Mouse (Mus musculus): ENCODE measurements around the gene P3h3. TPM values are rescaled to one million over a fixed set of nuclear protein-coding genes. Genes with fewer than 3 reads are reported as not detected.

P3h3 gene
- polyA plus RNA-seq, 1 experiment, result 12.1 TPM

DNA sequence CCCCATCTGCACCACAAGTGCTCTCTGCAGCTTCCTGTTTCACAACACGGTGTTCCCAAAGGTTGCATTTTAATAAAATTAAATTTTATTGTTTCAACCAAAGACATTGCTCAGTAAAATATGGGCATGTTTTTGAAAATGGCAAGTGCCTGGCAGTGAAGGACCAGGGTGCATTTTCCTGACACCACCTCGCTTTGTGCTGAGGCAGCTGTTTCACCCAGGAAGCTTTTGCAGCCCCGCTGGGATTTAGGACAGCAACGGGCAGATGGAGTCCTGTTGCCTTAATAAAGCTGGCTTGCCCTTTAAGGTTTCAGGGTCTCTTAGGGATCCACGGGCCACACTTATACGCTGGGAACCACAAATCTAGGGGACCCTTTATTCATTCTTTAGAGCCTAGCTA lies 33.4 kb upstream of the P3h3 start:
- H3K4me3 ChIP-seq (ENCODE audit: insufficient read depth, low read length), result no peak overlapping the region
- H3K27ac ChIP-seq (ENCODE audit: insufficient read depth, low read depth, low read length), result no peak overlapping the region
- H3K4me1 ChIP-seq (ENCODE audit: control insufficient read depth, insufficient read depth, low read length), result peaks cover 38% of the 10 kb centered on the region
- no peak for TF ChIP-seq POLR2A (IDR thresholded peaks at IDR 0.05; ENCODE audit: borderline replicate concordance, low read depth, low read length)
- TF ChIP-seq CTCF (IDR thresholded peaks at IDR 0.05; ENCODE audit: low read depth, low read length), result no peak

- TF ChIP-seq CTCF (IDR thresholded peaks at IDR 0.05; ENCODE audit: low read depth, low read length) (no peak), POLR2A (IDR thresholded peaks at IDR 0.05; ENCODE audit: borderline replicate concordance, low read depth, low read length) (no peak)
- Histone ChIP-seq H3K4me1 (ENCODE audit: control insufficient read depth, insufficient read depth, low read length) (peaks cover 25% of the 10 kb centered on the region), H3K4me3 (ENCODE audit: insufficient read depth, low read length) (no peak overlapping the region), H3K27ac (ENCODE audit: insufficient read depth, low read depth, low read length) (no peak overlapping the region)
These were observed 31.1 kb upstream of the P3h3 start for GRCm38 (mm10) chr6:124888555-124889125.

DNA sequence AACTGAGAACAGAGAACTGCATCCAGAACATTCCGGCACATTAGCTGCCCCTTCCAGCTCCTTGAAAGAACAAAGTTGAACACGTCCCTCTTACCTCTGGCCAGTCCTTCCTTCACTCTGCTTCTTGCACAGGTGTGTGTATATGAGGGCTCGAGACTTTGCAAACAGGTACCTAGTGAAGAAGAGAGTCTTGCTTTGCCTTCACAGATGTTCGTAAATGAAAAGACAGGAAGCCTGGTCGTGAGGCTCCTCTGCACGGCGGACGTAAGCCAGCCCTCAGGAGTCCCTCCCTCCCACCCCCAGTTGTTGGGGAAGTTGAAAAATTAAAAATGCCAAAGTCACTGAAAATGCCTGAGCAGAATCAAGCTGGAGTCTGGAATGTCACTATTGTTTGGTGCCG lies 30.4 kb upstream of the P3h3 start, which contains the start of gene Cd4:
Gene Cd4, minus strand, starts transcription at position 236 of the 400 bp plus-strand sequence.
- H3K27ac ChIP-seq (ENCODE audit: insufficient read depth, low read depth, low read length), result no peak within 1 kb of the TSS
- TF ChIP-seq CTCF (IDR thresholded peaks at IDR 0.05; ENCODE audit: low read depth, low read length) (no peak), POLR2A (IDR thresholded peaks at IDR 0.05; ENCODE audit: borderline replicate concordance, low read depth, low read length) (no peak)
- no peak within 1 kb of the TSS for H3K4me3 ChIP-seq (ENCODE audit: insufficient read depth, low read length)
- peaks cover 21% of the 10 kb centered on the region for H3K4me1 ChIP-seq (ENCODE audit: control insufficient read depth, insufficient read depth, low read length)

DNA sequence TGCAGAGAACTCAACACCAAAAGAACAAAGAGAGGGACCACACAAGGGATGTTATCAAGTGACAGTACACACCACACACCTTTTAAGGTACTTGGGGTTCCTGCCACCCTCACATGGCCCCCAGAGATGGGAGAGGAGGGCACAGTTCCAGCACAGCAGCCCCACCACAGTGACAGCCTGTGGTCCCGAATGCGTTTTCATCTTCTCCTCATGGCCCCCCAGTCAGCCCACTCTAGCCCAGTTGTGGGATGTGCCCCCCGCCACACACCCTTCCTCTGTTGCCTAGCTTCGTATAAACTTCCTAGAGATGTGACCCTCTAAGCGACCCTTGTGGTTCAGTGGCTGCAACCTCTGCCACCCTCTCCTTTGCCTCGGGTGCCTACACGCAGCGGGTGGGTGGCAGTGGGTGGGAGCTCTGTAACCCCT lies 28.4 kb upstream of the P3h3 start:
- peaks cover 12% of the 10 kb centered on the region for H3K4me1 ChIP-seq (ENCODE audit: control insufficient read depth, insufficient read depth, low read length)
- TF ChIP-seq POLR2A (IDR thresholded peaks at IDR 0.05; ENCODE audit: borderline replicate concordance, low read depth, low read length) (no peak), CTCF (IDR thresholded peaks at IDR 0.05; ENCODE audit: low read depth, low read length) (no peak)
- H3K27ac ChIP-seq (ENCODE audit: insufficient read depth, low read depth, low read length), result no peak overlapping the region
- H3K4me3 ChIP-seq (ENCODE audit: insufficient read depth, low read length), result no peak overlapping the region

GRCm38 (mm10) chr6:124884714-124885500 lies 27.4 kb upstream of the P3h3 start:
- Histone ChIP-seq H3K4me1 (ENCODE audit: control insufficient read depth, insufficient read depth, low read length) (peaks cover 3% of the 10 kb centered on the region; the same call in 1 of the 2 replicates), H3K4me3 (ENCODE audit: insufficient read depth, low read length) (no peak overlapping the region), H3K27ac (ENCODE audit: insufficient read depth, low read depth, low read length) (no peak overlapping the region)
- no peak for TF ChIP-seq CTCF (IDR thresholded peaks at IDR 0.05; ENCODE audit: low read depth, low read length)
- TF ChIP-seq POLR2A (IDR thresholded peaks at IDR 0.05; ENCODE audit: borderline replicate concordance, low read depth, low read length), result no peak

- TF ChIP-seq POLR2A (IDR thresholded peaks at IDR 0.05; ENCODE audit: borderline replicate concordance, low read depth, low read length), result no peak
- TF ChIP-seq CTCF (IDR thresholded peaks at IDR 0.05; ENCODE audit: low read depth, low read length), result no peak
- peaks cover 3% of the 10 kb centered on the region; the same call in 1 of the 2 replicates for H3K4me1 ChIP-seq (ENCODE audit: control insufficient read depth, insufficient read depth, low read length)
- no peak overlapping the region for H3K27ac ChIP-seq (ENCODE audit: insufficient read depth, low read depth, low read length)
- no peak overlapping the region for H3K4me3 ChIP-seq (ENCODE audit: insufficient read depth, low read length)
These were observed 25.8 kb upstream of the P3h3 start for GRCm38 (mm10) chr6:124883351-124883750.

DNA sequence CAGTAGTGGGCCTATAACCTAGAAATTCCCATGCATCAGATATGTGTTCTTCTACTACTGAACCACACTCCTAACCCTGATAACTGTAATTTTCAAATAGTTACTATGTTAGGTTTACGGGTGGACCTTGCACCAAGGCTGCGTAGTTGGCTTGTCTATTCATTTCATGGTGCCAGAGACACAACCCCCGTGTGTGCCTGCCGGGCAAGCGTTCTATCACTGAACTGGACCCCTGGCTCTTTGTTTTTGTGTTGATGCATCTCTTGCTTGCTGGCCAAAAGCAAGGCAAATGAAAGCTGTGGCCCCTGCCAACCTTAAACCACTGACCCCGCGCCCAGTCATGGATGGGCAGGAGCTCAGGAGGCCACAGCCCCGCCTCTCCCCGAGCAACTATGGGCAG lies 24.3 kb upstream of the P3h3 start:
- TF ChIP-seq CTCF (IDR thresholded peaks at IDR 0.05; ENCODE audit: low read depth, low read length) (no peak), POLR2A (IDR thresholded peaks at IDR 0.05; ENCODE audit: borderline replicate concordance, low read depth, low read length) (no peak)
- no peak overlapping the region for H3K27ac ChIP-seq (ENCODE audit: insufficient read depth, low read depth, low read length)
- no peak overlapping the region for H3K4me3 ChIP-seq (ENCODE audit: insufficient read depth, low read length)
- peaks cover 3% of the 10 kb centered on the region; the same call in 1 of the 2 replicates for H3K4me1 ChIP-seq (ENCODE audit: control insufficient read depth, insufficient read depth, low read length)

DNA sequence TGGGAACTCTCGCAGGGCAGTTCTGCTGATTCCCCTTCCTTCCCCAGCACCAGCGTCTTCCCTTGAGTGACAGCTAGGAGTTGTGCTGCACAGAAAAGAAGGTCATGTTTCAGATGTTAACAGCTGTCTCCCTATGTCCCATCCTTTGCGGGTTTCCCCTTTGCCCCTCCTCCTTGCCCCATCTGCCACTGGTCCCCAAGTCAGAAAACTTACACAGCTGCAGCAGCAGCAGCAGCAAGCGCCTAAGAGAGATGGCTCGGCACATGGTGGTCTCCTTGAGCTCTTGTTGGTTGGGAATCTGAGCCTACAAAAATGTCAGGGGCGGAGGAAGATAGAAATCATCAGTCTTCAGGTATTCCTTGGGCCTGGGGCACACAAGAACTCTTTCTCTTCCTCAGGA lies 21.8 kb upstream of the P3h3 start:
- TF ChIP-seq CTCF (IDR thresholded peaks at IDR 0.05; ENCODE audit: low read depth, low read length) (no peak), POLR2A (IDR thresholded peaks at IDR 0.05; ENCODE audit: borderline replicate concordance, low read depth, low read length) (no peak)
- H3K4me3 ChIP-seq (ENCODE audit: insufficient read depth, low read length), result no peak overlapping the region
- H3K27ac ChIP-seq (ENCODE audit: insufficient read depth, low read depth, low read length), result no peak overlapping the region
- H3K4me1 ChIP-seq (ENCODE audit: control insufficient read depth, insufficient read depth, low read length), result peaks cover 10% of the 10 kb centered on the region

DNA sequence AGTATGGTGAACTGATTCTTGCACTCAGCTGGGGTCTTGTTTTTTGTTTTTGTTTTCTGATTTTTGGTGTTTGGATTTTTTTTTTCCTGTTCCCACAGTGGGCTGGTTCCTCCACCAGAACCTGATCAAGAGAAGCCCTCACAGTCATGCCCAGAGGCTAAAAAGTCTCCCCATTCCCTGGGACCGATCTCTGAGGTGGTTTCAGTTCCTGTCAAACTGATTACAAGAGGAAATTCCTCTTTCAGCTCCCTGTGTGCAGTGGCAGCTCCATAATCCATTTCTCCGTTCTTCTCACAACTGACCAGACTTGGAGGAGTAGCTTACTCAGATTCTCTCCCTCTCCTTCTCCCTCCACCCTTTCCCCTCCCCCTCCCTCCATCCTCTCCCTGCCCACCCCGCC lies 16.8 kb upstream of the P3h3 start:
- peaks cover 15% of the 10 kb centered on the region for H3K4me1 ChIP-seq (ENCODE audit: control insufficient read depth, insufficient read depth, low read length)

GRCm38 (mm10) chr6:124866560-124866959 lies 9.0 kb upstream of the P3h3 start:
- Histone ChIP-seq H3K4me3 (ENCODE audit: insufficient read depth, low read length) (no peak overlapping the region), H3K4me1 (ENCODE audit: control insufficient read depth, insufficient read depth, low read length) (peaks cover 22% of the 10 kb centered on the region), H3K27ac (ENCODE audit: insufficient read depth, low read depth, low read length) (no peak overlapping the region)
- no peak for TF ChIP-seq CTCF (IDR thresholded peaks at IDR 0.05; ENCODE audit: low read depth, low read length)
- TF ChIP-seq POLR2A (IDR thresholded peaks at IDR 0.05; ENCODE audit: borderline replicate concordance, low read depth, low read length), result no peak

More for the DNA sequence above, 16.8 kb upstream of the P3h3 start:
- TF ChIP-seq CTCF (IDR thresholded peaks at IDR 0.05; ENCODE audit: low read depth, low read length) (no peak), POLR2A (IDR thresholded peaks at IDR 0.05; ENCODE audit: borderline replicate concordance, low read depth, low read length) (no peak)
- H3K27ac ChIP-seq (ENCODE audit: insufficient read depth, low read depth, low read length), result peak overlapping the region; percentile 72
- no peak overlapping the region for H3K4me3 ChIP-seq (ENCODE audit: insufficient read depth, low read length)
